In genomic region chr7:109185564-109185963, GRCm38 (mm10) we compare ENCODE assay signal across 18 mouse cellular contexts. TPM values are rescaled to one million over a fixed set of nuclear protein-coding genes. Genes with fewer than 3 reads are reported as not detected.
"Had no signal": no experiment of that assay in that cellular context is flagged by ENCODE, and none has a peak within 500 bp of the region (broad histone marks: within the 10 kb centered on the region; RNA-seq: fewer than 3 reads in every experiment).

No protein-coding gene starts in this region.

- H3K36me3 ChIP-seq: intestine, embryonic 15.5 days; kidney, embryonic 15.5 days; liver, embryonic 13.5 days had no signal

- H3K4me3 ChIP-seq: intestine, embryonic 15.5 days; kidney, embryonic 15.5 days; left cerebral cortex, adult 2 months; liver, embryonic 13.5 days had no signal

- ATAC-seq: intestine, embryonic 15.5 days; midbrain, embryonic 16.5 days had no signal

- DNase-seq: kidney, adult 11 months; kidney, adult 8-10 months; kidney, postnatal 14 days; kidney, postnatal 4 days; layer of hippocampus, adult 9-11 months; layer of hippocampus, postnatal 36 days; liver, embryonic 13.5 days; lung, adult 2 months; lung, postnatal 14 days; thymus, adult 18-20 months; thymus, postnatal 36 days had no signal

- H3K9ac ChIP-seq: intestine, embryonic 15.5 days; kidney, embryonic 15.5 days; liver, embryonic 13.5 days had no signal

- H3K9me3 ChIP-seq: intestine, embryonic 15.5 days; kidney, embryonic 15.5 days; liver, embryonic 13.5 days had no signal

- H3K4me1 ChIP-seq: intestine, embryonic 15.5 days; liver, embryonic 13.5 days had no signal

- H3K4me2 ChIP-seq: intestine, embryonic 15.5 days; kidney, embryonic 15.5 days; liver, embryonic 13.5 days had no signal

- H3K27ac ChIP-seq: intestine, embryonic 15.5 days; kidney, embryonic 15.5 days; left cerebral cortex, adult 2 months; liver, embryonic 13.5 days; macrophage had no signal

RNA-seq across cellular contexts. Expression of gene Lmo1, which starts 10.6 kb away (rescaled TPM):
- total RNA-seq: liver, adult 2 months; megakaryocyte-erythroid progenitor cell, adult 5-6 weeks had no signal
- polyA plus RNA-seq: liver, adult 2 months; macrophage had no signal
